8 mouse cellular contexts compared by ENCODE assay signal in genomic region chr3:54155639-54156315, GRCm38 (mm10). TPM values are rescaled to one million over a fixed set of nuclear protein-coding genes. Genes with fewer than 3 reads are reported as not detected.
DNase-seq lines count a peak whose midpoint lies in the region; ATAC-seq and TF ChIP-seq lines count a peak whose summit lies in the region.

Gene Trpc4, plus strand, starts transcription at chr3:54156035.

- H3K4me2 ChIP-seq in lung, embryonic 15.5 days, result peak within 1 kb of the TSS; percentile 75
- H3K4me2 ChIP-seq in hindbrain, embryonic 16.5 days (ENCODE audit: low read length), result peak within 1 kb of the TSS; percentile 98
- H3K4me2 ChIP-seq in liver, embryonic 12.5 days, result peak within 1 kb of the TSS; percentile 54

- under 1% methylated on average over 33 of the region's 36 CpGs for WGBS in lung, embryonic 15.5 days
- WGBS in hindbrain, embryonic 16.5 days, result under 1% methylated on average over 33 of the region's 36 CpGs
- WGBS in liver, embryonic 12.5 days (ENCODE audit: insufficient replicate concordance), result 2% methylated on average over 35 of the region's 36 CpGs

- H3K27ac ChIP-seq in lung, embryonic 15.5 days, result no peak within 1 kb of the TSS
- H3K27ac ChIP-seq in embryonic fibroblast, embryonic 13.5 days (ENCODE audit: insufficient read depth, low read length), result no peak within 1 kb of the TSS
- peak within 1 kb of the TSS; percentile 4; the same call in 1 of the 2 replicates for H3K27ac ChIP-seq in hindbrain, embryonic 16.5 days (ENCODE audit: low read depth, low read length)
- H3K27ac ChIP-seq in liver, embryonic 12.5 days, result no peak within 1 kb of the TSS

- TF ChIP-seq CTCF in embryonic fibroblast, embryonic 13.5 days (IDR thresholded peaks at IDR 0.05; ENCODE audit: borderline replicate concordance, insufficient read depth, low read length), result no peak

- H3K4me3 ChIP-seq in lung, embryonic 15.5 days, result peak within 1 kb of the TSS; percentile 34
- H3K4me3 ChIP-seq in embryonic fibroblast, embryonic 13.5 days (ENCODE audit: insufficient read depth, low read length), result peak within 1 kb of the TSS; percentile 10; the same call in 1 of the 2 replicates
- H3K4me3 ChIP-seq in hindbrain, embryonic 16.5 days (ENCODE audit: low read length), result peak within 1 kb of the TSS; percentile 61
- H3K4me3 ChIP-seq in liver, embryonic 12.5 days, result peak within 1 kb of the TSS; percentile 29

- no peak for DNase-seq in lung, postnatal 14 days
- DNase-seq in right cerebral cortex, postnatal 4 days, result peak; percentile 55
- no peak for DNase-seq in thymus, postnatal 14 days
- DNase-seq in thymus, postnatal 0 days (ENCODE audit: low spot score), result no peak

- peaks cover 20% of the 10 kb centered on the region for H3K4me1 ChIP-seq in lung, embryonic 15.5 days
- no peaks in the 10 kb centered on the region for H3K4me1 ChIP-seq in embryonic fibroblast, embryonic 13.5 days (ENCODE audit: control insufficient read depth, insufficient read depth, low read length)
- no peaks in the 10 kb centered on the region; the same call in none of the 2 replicates for H3K4me1 ChIP-seq in hindbrain, embryonic 16.5 days (ENCODE audit: control insufficient read depth, insufficient read depth, low read depth, low read length)
- 0 out of 2 replicates have a peak, but pooled peaks cover 7% of the 10 kb centered on the region for H3K4me1 ChIP-seq in liver, embryonic 12.5 days

- H3K9ac ChIP-seq in lung, embryonic 15.5 days, result no peak within 1 kb of the TSS
- peak within 1 kb of the TSS; percentile 65 for H3K9ac ChIP-seq in hindbrain, embryonic 16.5 days (ENCODE audit: low read depth, low read length)
- H3K9ac ChIP-seq in liver, embryonic 12.5 days, result no peak within 1 kb of the TSS

- no peaks in the 10 kb centered on the region for H3K36me3 ChIP-seq in lung, embryonic 15.5 days
- no peaks in the 10 kb centered on the region for H3K36me3 ChIP-seq in hindbrain, embryonic 16.5 days (ENCODE audit: control insufficient read depth, insufficient read depth, low read length)
- H3K36me3 ChIP-seq in liver, embryonic 12.5 days, result no peaks in the 10 kb centered on the region

- no peak for TF ChIP-seq POLR2A in embryonic fibroblast, embryonic 13.5 days (IDR thresholded peaks at IDR 0.05; ENCODE audit: low read depth, low read length)

- peaks cover 38% of the 10 kb centered on the region for H3K27me3 ChIP-seq in lung, embryonic 15.5 days
- H3K27me3 ChIP-seq in hindbrain, embryonic 16.5 days (replicated peaks; ENCODE audit: control insufficient read depth, insufficient read depth, low read length), result no peaks in the 10 kb centered on the region; the same call in 1 of the 2 replicates
- peaks cover 30% of the 10 kb centered on the region for H3K27me3 ChIP-seq in liver, embryonic 12.5 days (replicated peaks)

- ATAC-seq in lung, embryonic 15.5 days (ENCODE audit: borderline replicate concordance, extremely low read depth, low FRiP score, low TSS enrichment), result peak; percentile 31; the same call in 1 of the 2 replicates
- peak; percentile 82 for ATAC-seq in hindbrain, embryonic 16.5 days
- no peak for ATAC-seq in liver, embryonic 12.5 days

- H3K9me3 ChIP-seq in lung, embryonic 15.5 days, result no peaks in the 10 kb centered on the region
- no peaks in the 10 kb centered on the region for H3K9me3 ChIP-seq in hindbrain, embryonic 16.5 days (ENCODE audit: control insufficient read depth, low read length)
- no peaks in the 10 kb centered on the region for H3K9me3 ChIP-seq in liver, embryonic 12.5 days (replicated peaks)

RNA-seq across cellular contexts. Expression of gene Trpc4, which starts in this region (rescaled TPM):
- 0.14 and 0.19 TPM in 2 replicates for polyA plus RNA-seq in lung, embryonic 15.5 days (2015; fragmentation: Nextera tagmentation; extraction: Ambion mirVana)
- not detected in 2 replicates for polyA plus RNA-seq in embryonic fibroblast, embryonic 13.5 days (2011; ENCODE audit: insufficient read length, low read depth, missing spikeins)
- 6.3 and 7.0 TPM in 2 replicates for polyA plus RNA-seq in hindbrain, embryonic 16.5 days (2015; fragmentation: Nextera tagmentation; extraction: Ambion mirVana)
- polyA plus RNA-seq in liver, embryonic 12.5 days (2016; fragmentation: Nextera tagmentation; extraction: Ambion mirVana), result 0.11 and 0.13 TPM in 2 replicates
- polyA plus RNA-seq in thymus, postnatal 0 days (2015; fragmentation: Nextera tagmentation; extraction: Ambion mirVana), result 0.21 and 0.22 TPM in 2 replicates

Comparison
In these comparisons a context has a peak if more than half of its experiments do, and no peak if none do; other contexts are left out.
1. Peak in ATAC-seq, H3K4me3 ChIP-seq and H3K4me2 ChIP-seq in lung, embryonic 15.5 days; RNA of the gene not detected or under 1 TPM.
2. H3K4me3 ChIP-seq: peak in every context shown above with its lines; median percentile 61 in hindbrain, embryonic 16.5 days; 34 in lung, embryonic 15.5 days; 29 in liver, embryonic 12.5 days; 10 in embryonic fibroblast, embryonic 13.5 days.